Mouse (Mus musculus): ENCODE data around the gene Lbx1.

Lbx1 gene

DNA sequence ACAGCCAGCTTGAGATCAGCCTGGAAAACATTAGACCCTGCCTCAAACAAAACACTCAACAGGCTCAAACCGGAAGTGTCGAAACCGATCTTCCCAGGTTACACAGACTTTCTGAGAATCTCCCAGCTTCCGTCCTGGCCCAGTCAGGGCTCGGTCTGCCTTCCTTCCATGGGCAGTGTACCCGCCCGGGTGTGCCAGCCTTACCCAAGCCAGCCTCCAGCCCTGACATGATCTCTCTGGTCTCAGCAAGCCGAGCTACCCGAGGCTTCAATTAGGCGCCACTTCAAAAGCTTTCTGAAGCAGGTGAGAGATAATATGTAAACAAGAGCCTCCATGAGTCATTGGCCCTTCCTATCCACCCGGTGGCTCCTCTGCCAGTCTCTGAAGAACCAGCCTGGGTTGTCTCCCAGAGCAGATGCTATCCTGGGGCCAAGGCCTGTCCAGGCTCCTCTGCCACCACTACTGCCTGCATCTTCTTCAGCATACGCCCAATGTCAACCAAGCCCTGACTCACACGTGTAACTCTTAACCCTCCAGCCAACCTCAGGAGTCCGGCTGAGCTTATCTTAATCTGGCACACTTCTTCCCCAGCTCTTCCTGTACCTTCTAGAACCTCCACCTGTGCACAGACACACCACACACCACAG lies 25.7 kb downstream of the Lbx1 start:
- DNase-seq (ENCODE audit: low spot score) = no peak

GRCm38 (mm10) chr19:45209191-45209590 lies 26.4 kb downstream of the Lbx1 start:
- peak; percentile 25 for DNase-seq (ENCODE audit: low spot score)

DNA sequence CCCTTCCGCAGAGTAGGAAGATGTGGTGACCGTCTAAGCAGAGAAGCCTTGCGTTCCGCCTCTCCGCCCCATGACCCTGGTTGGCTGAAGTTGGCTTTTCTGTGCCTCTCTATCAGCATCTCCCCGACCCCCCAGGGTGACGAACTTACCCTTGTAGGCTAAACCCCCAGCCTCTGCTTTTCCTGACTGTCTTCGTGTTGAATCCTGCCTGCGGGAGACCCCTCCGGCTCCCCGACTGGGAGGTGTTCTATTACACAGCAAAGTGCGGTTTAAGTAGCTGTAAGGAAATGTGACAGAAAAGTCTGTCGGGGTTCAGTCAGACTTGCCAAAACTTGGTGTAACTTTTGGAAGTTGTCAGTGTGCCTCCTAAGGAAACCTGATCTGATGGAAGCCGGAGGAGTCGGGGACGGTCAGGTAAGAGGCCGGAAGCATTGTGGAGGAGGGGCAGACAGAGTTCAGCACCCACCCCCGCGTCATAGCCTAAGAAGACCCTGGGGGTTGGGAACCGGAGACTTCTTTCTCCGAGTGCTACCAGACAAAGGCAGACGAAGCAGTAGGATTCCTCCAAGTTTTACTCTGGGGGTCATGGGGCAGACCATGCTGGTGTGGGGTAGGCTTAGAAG lies 27.1 kb downstream of the Lbx1 start:
- peak; percentile 36 for DNase-seq (ENCODE audit: low spot score)

DNA sequence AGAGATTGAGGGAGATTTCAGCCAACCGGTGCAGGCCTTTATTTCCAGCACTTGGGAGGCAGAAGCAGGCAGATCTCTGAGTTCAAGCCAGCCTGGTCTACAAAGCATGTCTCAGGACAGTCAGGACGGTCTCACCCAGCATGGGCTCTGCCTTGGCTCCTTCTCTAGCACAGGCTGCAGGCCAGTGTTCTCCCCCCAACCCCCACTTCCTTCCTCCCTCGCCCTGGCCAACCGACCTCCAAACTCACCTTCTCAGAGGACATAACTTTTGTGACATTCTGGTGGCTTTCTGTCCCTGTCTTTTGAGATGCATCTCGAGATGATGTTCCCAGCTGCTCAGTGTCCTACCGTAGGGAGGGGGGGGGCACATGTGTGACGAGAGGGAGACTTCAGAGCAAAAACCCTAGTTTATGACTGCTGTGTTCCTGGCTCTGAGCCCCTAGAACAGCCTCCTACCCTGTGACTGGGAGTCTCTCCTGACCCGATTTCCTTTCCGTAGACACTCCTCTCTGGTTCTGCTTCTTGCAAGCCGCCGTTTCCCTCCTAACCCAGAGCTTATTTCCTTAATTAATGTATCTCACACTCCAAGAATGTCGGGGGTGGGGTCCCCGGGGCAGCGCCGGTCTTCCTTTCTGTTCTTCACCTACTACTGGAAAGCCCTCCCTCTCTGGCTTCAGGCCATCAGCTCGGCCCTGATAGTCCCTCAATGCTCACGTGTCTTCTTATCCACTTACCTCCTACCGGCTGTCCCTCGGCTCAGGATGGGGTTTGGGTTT lies 27.8 kb downstream of the Lbx1 start:
- peak; percentile 56 for DNase-seq (ENCODE audit: low spot score)

DNA sequence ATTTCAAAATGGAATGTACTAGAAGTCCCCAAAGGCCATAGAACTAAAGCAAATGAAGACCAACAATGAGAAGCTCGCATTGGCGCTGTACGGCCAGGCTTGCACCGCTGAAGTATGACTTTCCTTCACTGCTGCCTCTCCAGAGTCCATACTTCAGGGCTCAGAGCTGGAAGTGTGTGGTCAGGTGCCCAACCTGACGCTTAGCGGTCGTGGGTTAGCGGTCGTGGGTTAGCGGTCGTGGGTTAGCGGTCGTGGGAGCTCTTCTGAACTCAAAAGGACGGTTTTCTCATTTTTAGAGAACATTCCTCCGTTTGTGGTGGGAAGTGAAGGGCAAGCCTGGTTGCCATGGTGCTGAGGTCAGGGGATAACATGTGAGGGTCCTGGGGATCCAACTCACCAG lies 28.5 kb downstream of the Lbx1 start:
- peak; percentile 33 for DNase-seq (ENCODE audit: low spot score)

DNA sequence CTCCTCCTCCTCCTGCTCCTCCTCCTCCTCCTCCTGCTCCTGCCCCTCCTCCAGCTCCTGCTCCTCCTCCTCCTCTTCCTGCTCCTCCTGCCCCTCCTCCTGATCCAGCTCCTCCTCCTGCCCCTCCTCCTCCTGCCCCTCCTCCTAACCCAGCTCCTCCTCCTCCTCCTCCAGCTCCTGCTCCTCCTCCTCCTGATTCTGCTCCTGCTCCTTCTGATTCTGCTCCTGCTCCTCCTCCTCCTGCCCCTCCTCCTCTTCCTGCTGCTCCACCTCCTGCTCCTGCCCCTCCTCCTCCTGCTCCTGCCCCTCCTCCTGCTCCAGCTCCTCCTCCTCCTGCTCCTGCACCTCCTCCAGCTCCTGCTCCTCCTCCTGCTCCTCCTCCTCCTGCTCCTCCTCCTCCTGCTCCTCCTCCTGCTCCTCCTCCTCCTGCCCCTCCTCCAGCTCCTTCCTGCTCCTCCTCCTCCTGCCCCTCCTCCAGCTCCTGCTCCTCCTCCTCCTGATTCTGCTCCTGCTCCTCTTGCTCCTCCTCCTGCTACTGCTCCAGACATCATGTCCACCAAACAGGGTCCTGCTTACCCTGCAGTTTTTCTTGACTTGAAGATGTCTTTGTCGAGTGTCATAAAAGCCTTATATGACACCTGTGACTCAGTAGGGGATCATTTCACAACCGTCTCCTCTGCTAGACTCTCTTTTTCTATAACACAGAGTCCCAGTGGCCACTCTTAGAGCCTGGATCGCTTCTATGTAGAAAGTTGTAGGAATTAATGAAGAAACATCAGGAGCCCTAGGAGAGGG lies 30.1 kb downstream of the Lbx1 start:
- DNase-seq (ENCODE audit: low spot score) = peak; percentile 35

DNA sequence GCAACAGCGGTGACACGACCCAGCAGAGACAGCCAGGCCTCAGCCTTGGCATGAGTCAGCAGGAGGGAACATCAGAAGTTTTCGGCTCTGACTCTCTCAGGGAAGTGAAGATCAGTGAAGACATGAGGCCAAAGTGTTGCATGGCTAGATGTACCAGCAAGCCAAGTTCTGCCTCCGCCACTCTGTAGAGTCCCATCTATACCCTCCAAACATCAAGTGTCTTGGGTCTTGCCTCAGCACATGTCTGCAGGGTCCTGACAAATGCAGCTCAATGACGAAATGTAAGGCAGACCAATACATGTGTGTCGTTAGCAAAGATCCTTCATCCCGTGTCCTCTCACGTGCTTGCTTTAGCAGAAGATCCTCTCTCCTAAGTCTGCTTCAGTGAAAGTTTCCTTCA lies 38.6 kb downstream of the Lbx1 start:
- peak; percentile 18 for DNase-seq (ENCODE audit: low spot score)

DNA sequence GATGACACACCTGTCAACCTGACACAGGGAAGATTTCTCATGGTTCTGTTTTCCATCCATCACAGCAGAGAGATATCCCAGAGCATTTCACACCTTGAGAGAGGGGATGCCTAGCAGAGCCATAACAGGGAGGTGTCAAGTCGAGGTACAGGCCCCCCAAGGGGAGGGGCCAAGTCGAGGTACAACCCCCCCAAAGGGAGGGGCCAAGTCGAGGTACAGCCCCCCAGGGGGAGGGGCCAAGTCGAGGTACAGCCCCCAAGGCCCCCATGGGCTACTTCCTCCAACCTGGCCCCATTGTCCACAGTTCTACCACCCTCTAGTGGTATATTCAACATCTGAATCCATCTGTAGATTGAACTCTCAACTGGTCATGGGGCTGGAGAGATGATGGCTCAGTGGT lies 41.0 kb downstream of the Lbx1 start:
- DNase-seq (ENCODE audit: low spot score) = peak; percentile 40

All from testis, postnatal 10 days (tissue).